Mouse (Mus musculus): Measurements from ENCODE around the gene Pafah1b2. TPM values are rescaled to one million over a fixed set of nuclear protein-coding genes. Genes with fewer than 3 reads are reported as not detected.
A peak's percentile ranks its signal among the peaks of the same experiment; 100 is the strongest.

Pafah1b2 gene
- total and polyA plus RNA-seq, 3 experiments = 17.1 to 49.0 (median 46.0) TPM

DNA sequence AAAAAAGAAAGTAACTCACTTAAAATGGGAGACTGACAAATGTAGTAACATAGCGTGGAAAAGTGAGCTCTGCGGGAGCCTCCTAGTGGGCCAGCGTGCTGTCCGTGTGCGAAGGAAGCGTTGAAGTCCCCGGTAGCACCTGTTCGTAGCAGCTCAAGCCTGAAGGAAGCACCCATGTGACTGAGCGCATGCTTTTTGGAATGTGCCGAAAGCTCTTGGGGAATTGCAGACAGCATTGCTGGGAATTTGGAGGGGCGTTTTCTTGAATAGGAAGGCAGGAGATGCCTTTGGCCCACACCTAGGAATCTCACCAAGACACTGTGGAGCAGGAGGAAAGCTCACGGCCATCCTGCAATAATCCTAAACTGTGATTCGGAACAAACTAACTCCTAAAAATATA lies 26.3 kb upstream of the Pafah1b2 start:
- no peak overlapping the region for H3K4me3 ChIP-seq
- intact Hi-C loops (cut with DNase I) = no loop called here
- H3K36me3 ChIP-seq (ENCODE audit: control insufficient read depth, insufficient read depth, low read length) = no peaks in the 10 kb centered on the region
- H3K4me1 ChIP-seq (ENCODE audit: control insufficient read depth, insufficient read depth, low read length) = peaks cover 6% of the 10 kb centered on the region
- no peak for TF ChIP-seq EP300 (IDR thresholded peaks at IDR 0.05; ENCODE audit: insufficient read depth, low read depth, low read length)
- TF ChIP-seq POLR2A (IDR thresholded peaks at IDR 0.05; ENCODE audit: insufficient read depth, low read depth, low read length) = no peak
- TF ChIP-seq CTCF (IDR thresholded peaks at IDR 0.05) = no peak
- no peaks in the 10 kb centered on the region for H3K27me3 ChIP-seq (ENCODE audit: control insufficient read depth, insufficient read depth, low read length)
- H3K27ac ChIP-seq = no peak overlapping the region
- DNase-seq = no peak
- WGBS = 90% methylated on average over 13 of the region's 13 CpGs
- peaks cover 9% of the 10 kb centered on the region for H3K79me2 ChIP-seq (replicated peaks; ENCODE audit: control insufficient read depth, insufficient read depth, low read length)
- H3K9ac ChIP-seq (ENCODE audit: low read depth, low read length) = no peak overlapping the region

DNA sequence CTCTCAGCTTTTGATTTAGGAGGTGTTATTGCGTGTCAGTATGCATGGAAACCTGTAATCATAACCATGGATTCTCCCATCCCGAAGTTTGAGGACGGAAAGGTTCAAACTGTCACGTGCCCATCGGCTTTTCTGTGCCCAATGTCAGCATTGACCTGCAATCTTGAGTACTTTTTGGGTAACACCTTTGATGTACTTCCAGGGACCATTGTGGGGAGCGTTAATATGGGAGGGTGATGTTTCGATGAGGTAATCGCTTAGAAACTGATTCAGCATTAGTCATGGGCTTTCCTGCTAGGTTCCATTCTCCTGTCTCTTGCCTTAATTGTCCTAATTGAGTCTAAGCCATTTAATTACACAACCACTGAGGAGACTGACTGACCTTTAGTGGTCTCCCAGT lies 24.4 kb upstream of the Pafah1b2 start:
- peaks cover 7% of the 10 kb centered on the region for H3K79me2 ChIP-seq (replicated peaks; ENCODE audit: control insufficient read depth, insufficient read depth, low read length)
- intact Hi-C loops (cut with DNase I) = no loop called here
- DNase-seq = no peak
- H3K27ac ChIP-seq = no peak overlapping the region
- no peak overlapping the region for H3K4me3 ChIP-seq
- TF ChIP-seq POLR2A (IDR thresholded peaks at IDR 0.05; ENCODE audit: insufficient read depth, low read depth, low read length) (no peak), EP300 (IDR thresholded peaks at IDR 0.05; ENCODE audit: insufficient read depth, low read depth, low read length) (no peak), CTCF (IDR thresholded peaks at IDR 0.05) (no peak)
- H3K27me3 ChIP-seq (ENCODE audit: control insufficient read depth, insufficient read depth, low read length) = no peaks in the 10 kb centered on the region
- peaks cover 15% of the 10 kb centered on the region for H3K4me1 ChIP-seq (ENCODE audit: control insufficient read depth, insufficient read depth, low read length)
- no peak overlapping the region for H3K9ac ChIP-seq (ENCODE audit: low read depth, low read length)
- WGBS = 94% methylated on average over 8 of the region's 8 CpGs
- H3K36me3 ChIP-seq (ENCODE audit: control insufficient read depth, insufficient read depth, low read length) = peaks cover 10% of the 10 kb centered on the region

- Histone ChIP-seq H3K4me1 (ENCODE audit: control insufficient read depth, insufficient read depth, low read length) (peaks cover 19% of the 10 kb centered on the region), H3K27ac (no peak overlapping the region), H3K27me3 (ENCODE audit: control insufficient read depth, insufficient read depth, low read length) (no peaks in the 10 kb centered on the region), H3K4me3 (no peak overlapping the region), H3K36me3 (ENCODE audit: control insufficient read depth, insufficient read depth, low read length) (peaks cover 10% of the 10 kb centered on the region), H3K9ac (ENCODE audit: low read depth, low read length) (no peak overlapping the region), H3K79me2 (replicated peaks; ENCODE audit: control insufficient read depth, insufficient read depth, low read length) (peaks cover 9% of the 10 kb centered on the region)
- TF ChIP-seq POLR2A (IDR thresholded peaks at IDR 0.05; ENCODE audit: insufficient read depth, low read depth, low read length) = no peak
- TF ChIP-seq EP300 (IDR thresholded peaks at IDR 0.05; ENCODE audit: insufficient read depth, low read depth, low read length) = no peak
- 36% methylated on average over 9 of the region's 9 CpGs for WGBS
- intact Hi-C loops (cut with DNase I) = no loop called here
- DNase-seq = no peak
These were observed 22.9 kb upstream of the Pafah1b2 start for GRCm38 (mm10) chr9:46035290-46035871.

DNA sequence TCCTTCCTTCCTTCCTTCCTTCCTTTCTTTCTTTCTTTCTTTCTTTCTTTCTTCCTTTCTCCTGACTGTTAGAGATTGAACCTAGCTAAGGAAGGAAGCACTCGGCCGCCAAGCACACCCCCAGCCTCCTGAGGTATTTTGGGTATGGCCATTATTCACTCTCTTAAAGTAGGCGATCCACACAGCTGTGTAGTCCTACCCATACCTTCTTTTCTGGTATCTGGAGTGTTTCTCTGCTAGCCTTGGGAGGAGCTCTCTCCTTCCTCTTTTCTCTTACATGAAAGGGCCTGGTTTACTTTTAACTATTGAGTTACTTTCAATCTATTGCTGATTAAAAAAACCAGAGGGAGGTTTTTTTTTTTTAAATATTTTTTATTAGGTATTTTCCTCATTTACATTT lies 21.4 kb upstream of the Pafah1b2 start:
- intact Hi-C loops (cut with DNase I) = no loop called here
- no peak overlapping the region for H3K27ac ChIP-seq
- TF ChIP-seq EP300 (IDR thresholded peaks at IDR 0.05; ENCODE audit: insufficient read depth, low read depth, low read length) (no peak), CTCF (IDR thresholded peaks at IDR 0.05) (no peak), POLR2A (IDR thresholded peaks at IDR 0.05; ENCODE audit: insufficient read depth, low read depth, low read length) (no peak)

GRCm38 (mm10) chr9:46033058-46033457 lies 20.6 kb upstream of the Pafah1b2 start:
- TF ChIP-seq POLR2A (IDR thresholded peaks at IDR 0.05; ENCODE audit: insufficient read depth, low read depth, low read length) (no peak), CTCF (IDR thresholded peaks at IDR 0.05) (no peak), EP300 (IDR thresholded peaks at IDR 0.05; ENCODE audit: insufficient read depth, low read depth, low read length) (no peak)
- Histone ChIP-seq H3K27ac (no peak overlapping the region), H3K4me1 (ENCODE audit: control insufficient read depth, insufficient read depth, low read length) (peaks cover 22% of the 10 kb centered on the region), H3K9ac (ENCODE audit: low read depth, low read length) (no peak overlapping the region), H3K36me3 (ENCODE audit: control insufficient read depth, insufficient read depth, low read length) (peaks cover 13% of the 10 kb centered on the region), H3K79me2 (replicated peaks; ENCODE audit: control insufficient read depth, insufficient read depth, low read length) (peaks cover 5% of the 10 kb centered on the region), H3K27me3 (ENCODE audit: control insufficient read depth, insufficient read depth, low read length) (no peaks in the 10 kb centered on the region), H3K4me3 (no peak overlapping the region)
- WGBS = 35% methylated on average over 1 of the region's 1 CpGs
- intact Hi-C loops (cut with DNase I) = no loop called here
- no peak for DNase-seq

More for the DNA sequence above, 21.4 kb upstream of the Pafah1b2 start:
- Histone ChIP-seq H3K9ac (ENCODE audit: low read depth, low read length) (no peak overlapping the region), H3K4me1 (ENCODE audit: control insufficient read depth, insufficient read depth, low read length) (peaks cover 21% of the 10 kb centered on the region), H3K79me2 (replicated peaks; ENCODE audit: control insufficient read depth, insufficient read depth, low read length) (peaks cover 8% of the 10 kb centered on the region), H3K27me3 (ENCODE audit: control insufficient read depth, insufficient read depth, low read length) (no peaks in the 10 kb centered on the region), H3K36me3 (ENCODE audit: control insufficient read depth, insufficient read depth, low read length) (peaks cover 13% of the 10 kb centered on the region), H3K4me3 (no peak overlapping the region)
- 54% methylated on average over 3 of the region's 3 CpGs for WGBS
- no peak for DNase-seq

DNA sequence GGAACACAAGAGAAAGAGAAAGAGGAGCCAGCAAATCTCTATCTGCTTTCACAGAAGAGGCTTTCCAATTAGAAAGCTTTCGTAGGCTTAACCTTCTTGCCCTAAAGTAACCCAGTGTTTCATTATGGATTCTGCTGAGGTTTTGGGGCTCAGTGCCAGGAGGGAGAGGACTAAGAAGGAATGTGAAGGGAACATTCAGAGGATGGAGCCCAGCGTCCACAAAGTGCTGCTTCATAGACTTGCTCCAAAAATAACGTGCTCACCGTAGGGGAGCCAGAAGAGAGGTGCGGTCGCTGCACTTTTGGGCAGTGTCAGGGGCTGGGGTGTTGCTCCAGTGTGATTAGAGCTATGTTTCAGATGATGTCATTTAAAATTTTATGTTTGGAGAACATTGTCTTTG lies 19.7 kb upstream of the Pafah1b2 start:
- H3K27me3 ChIP-seq (ENCODE audit: control insufficient read depth, insufficient read depth, low read length) = no peaks in the 10 kb centered on the region
- H3K79me2 ChIP-seq (replicated peaks; ENCODE audit: control insufficient read depth, insufficient read depth, low read length) = peaks cover 6% of the 10 kb centered on the region
- TF ChIP-seq CTCF (IDR thresholded peaks at IDR 0.05) (no peak), POLR2A (IDR thresholded peaks at IDR 0.05; ENCODE audit: insufficient read depth, low read depth, low read length) (no peak), EP300 (IDR thresholded peaks at IDR 0.05; ENCODE audit: insufficient read depth, low read depth, low read length) (no peak)
- DNase-seq = peak; percentile 49 to 62
- no peak overlapping the region for H3K9ac ChIP-seq (ENCODE audit: low read depth, low read length)
- 34% methylated on average over 6 of the region's 6 CpGs for WGBS
- peaks cover 24% of the 10 kb centered on the region for H3K4me1 ChIP-seq (ENCODE audit: control insufficient read depth, insufficient read depth, low read length)
- intact Hi-C loops (cut with DNase I) = no loop called here
- H3K4me3 ChIP-seq = no peak overlapping the region
- peak overlapping the region; percentile 36; the same call in 1 of the 2 replicates for H3K27ac ChIP-seq
- peaks cover 13% of the 10 kb centered on the region for H3K36me3 ChIP-seq (ENCODE audit: control insufficient read depth, insufficient read depth, low read length)

All from heart, adult 2 months (tissue).